Mouse (Mus musculus): ENCODE data around the gene Gm21822.
"Not testable (repeated sequence)": the region's sequence is repeated elsewhere in the genome, so short reads cannot be mapped to it uniquely, and the experiment has no call there.

Gm21822 gene

GRCm38 (mm10) chrY:18654182-18654581, at the start of gene Gm21822:
TSS of gene Gm21822 (plus strand) at chrY:18654482.
- not testable (repeated sequence) for DNase-seq

Data from kidney, adult 11 months (tissue).